Mouse (Mus musculus) forebrain, embryonic 14.5 days (tissue): ENCODE results near the gene Erc2. TPM values are rescaled to one million over a fixed set of nuclear protein-coding genes. Genes with fewer than 3 reads are reported as not detected.

Experiments
- ATAC-seq: fragments of 200-750 bp; cut with Nextera tagmentation; 2 replicates; pipeline ENCODE4 v1.8.0; 2017; ENCODE audit warnings: mild to moderate bottlenecking, moderate library complexity
- DNase-seq: peaks from one replicate; pipeline ENCODE4 v3.0.0-alpha.2; 2015; ENCODE audit warnings: low spot score
- H3K27ac ChIP-seq: fragments of 300-500 bp; sonication (generic); 2 replicates; pipeline ENCODE4 v1.5.1; 2014; ENCODE audit warnings: low read depth, mild to moderate bottlenecking, control low read depth, low read length, moderate library complexity
- H3K27me3 ChIP-seq: fragments of 300-500 bp; sonication (generic); replicated peaks from 2 replicates; pipeline ENCODE4 v1.6.1; 2014; ENCODE audit warnings: low read length, control low read depth, mixed read lengths; ENCODE audit not compliant: control insufficient read depth, insufficient read depth
- H3K36me3 ChIP-seq: fragments of 300-500 bp; sonication (generic); 2 replicates; pipeline ENCODE4 v1.6.1; 2014; ENCODE audit warnings: low read length, control low read depth; ENCODE audit not compliant: control insufficient read depth, insufficient read depth
- H3K4me1 ChIP-seq: fragments of 300-500 bp; sonication (generic); 2 replicates; pipeline ENCODE4 v1.6.1; 2014; ENCODE audit warnings: antibody characterized with exemption, low read length, control low read depth; ENCODE audit not compliant: control insufficient read depth, insufficient read depth
- H3K4me2 ChIP-seq: fragments of 300-500 bp; sonication (generic); 2 replicates; pipeline ENCODE4 v1.6.1; 2014; ENCODE audit warnings: mild to moderate bottlenecking, control low read depth, low read length
- H3K4me3 ChIP-seq: fragments of 300-500 bp; sonication (generic); 2 replicates; pipeline ENCODE4 v1.5.1; 2014; ENCODE audit warnings: low read depth, low read length, control low read depth
- H3K9ac ChIP-seq: fragments of 300-500 bp; sonication (generic); 2 replicates; pipeline ENCODE4 v1.6.1; 2014; ENCODE audit warnings: mild to moderate bottlenecking, low read length, control low read depth, moderate library complexity
- H3K9me3 ChIP-seq: fragments of 300-500 bp; sonication (generic); replicated peaks from 2 replicates; pipeline ENCODE4 v1.6.1; 2016; ENCODE audit warnings: low read length, control low read depth, mixed read lengths; ENCODE audit not compliant: control insufficient read depth
- WGBS: fragments of 180-500 bp; shearing (Covaris S2); extraction: QIAGEN DNeasy Blood & Tissue Kit; methylation state at CpG from one replicate; pipeline ENCODE4 v1.1.7; 2014; 5-methylcytosine and 5-hydroxymethylcytosine counted together
- polyA plus RNA-seq: library from polyadenylated mRNA; unstranded; fragments of >200 nt; fragmentation: Nextera tagmentation; extraction: Ambion mirVana; gene quantifications from 2 replicates; pipeline ENCODE4 v1.2.1, GENCODE M21; 2014

The Erc2 gene
- polyA plus RNA-seq, 1 experiment from 2014 or later, result 40.6 TPM

DNA sequence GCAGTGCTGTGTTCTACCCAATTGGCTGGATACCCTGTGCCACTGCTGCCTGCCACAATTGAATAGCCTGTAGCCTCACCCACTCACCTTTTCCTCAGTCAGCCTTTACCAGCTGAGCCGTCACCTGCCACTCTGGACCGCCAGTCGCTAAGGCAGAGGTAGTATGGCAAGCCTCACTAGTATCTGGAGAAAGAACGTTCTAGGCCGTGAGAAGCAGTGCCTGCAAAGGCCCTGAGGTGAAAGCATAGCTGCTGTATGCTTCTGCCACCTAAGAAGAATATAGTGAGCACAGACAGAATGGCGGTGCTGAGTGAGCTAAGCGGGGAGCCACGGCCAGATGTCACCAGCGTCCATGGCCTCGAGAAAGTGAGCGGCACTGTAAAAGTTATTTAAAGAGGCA lies 798.4 kb downstream of the Erc2 start:
- H3K27me3 ChIP-seq, result no peaks in the 10 kb centered on the region
- H3K9ac ChIP-seq, result no peak overlapping the region
- WGBS, result 87% methylated on average over 11 of the region's 11 CpGs
- no peaks in the 10 kb centered on the region for H3K9me3 ChIP-seq
- no peaks in the 10 kb centered on the region for H3K36me3 ChIP-seq
- H3K4me1 ChIP-seq, result peaks cover 12% of the 10 kb centered on the region
- H3K27ac ChIP-seq, result no peak overlapping the region
- no peak overlapping the region for H3K4me2 ChIP-seq
- ATAC-seq, result no peak
- H3K4me3 ChIP-seq, result no peak overlapping the region
- no peak for DNase-seq

DNA sequence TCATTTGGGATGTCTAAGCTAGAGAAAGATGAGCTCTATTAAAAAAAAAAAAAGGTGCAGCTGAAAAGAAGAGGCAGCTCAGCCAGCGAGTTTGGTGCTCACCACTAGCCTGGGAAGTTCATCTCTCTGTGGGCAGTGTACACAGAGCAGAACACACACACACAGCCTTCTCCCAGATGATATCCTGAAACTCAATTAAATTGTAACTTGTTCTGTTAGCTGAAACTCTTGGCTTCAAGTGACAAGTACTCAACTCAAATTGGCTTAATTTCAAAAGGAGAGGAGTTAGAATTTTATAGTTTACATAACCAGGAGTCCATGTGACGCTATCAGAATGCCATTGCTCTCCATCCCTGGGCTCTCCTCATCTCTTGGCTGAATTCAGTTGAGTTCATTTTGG lies 804.4 kb downstream of the Erc2 start:
- DNase-seq, result no peak
- no peaks in the 10 kb centered on the region for H3K27me3 ChIP-seq
- no peaks in the 10 kb centered on the region for H3K4me1 ChIP-seq
- no peak overlapping the region for H3K9ac ChIP-seq
- H3K9me3 ChIP-seq, result no peaks in the 10 kb centered on the region
- no peak overlapping the region for H3K27ac ChIP-seq
- WGBS, result 93% methylated on average over 2 of the region's 2 CpGs
- no peak overlapping the region for H3K4me3 ChIP-seq
- H3K4me2 ChIP-seq, result no peak overlapping the region
- ATAC-seq, result no peak
- no peaks in the 10 kb centered on the region for H3K36me3 ChIP-seq

GRCm38 (mm10) chr14:28431703-28432309 lies 809.6 kb downstream of the Erc2 start:
- Histone ChIP-seq H3K4me2 (no peak overlapping the region), H3K9ac (no peak overlapping the region), H3K36me3 (no peaks in the 10 kb centered on the region), H3K4me3 (no peak overlapping the region), H3K27ac (no peak overlapping the region), H3K9me3 (no peaks in the 10 kb centered on the region), H3K4me1 (no peaks in the 10 kb centered on the region), H3K27me3 (no peaks in the 10 kb centered on the region)
- no peak for ATAC-seq
- 88% methylated on average over 7 of the region's 7 CpGs for WGBS
- no peak for DNase-seq

GRCm38 (mm10) chr14:28434996-28435395 lies 812.8 kb downstream of the Erc2 start:
- 86% methylated on average over 7 of the region's 7 CpGs for WGBS
- Histone ChIP-seq H3K27me3 (no peaks in the 10 kb centered on the region), H3K9ac (no peak overlapping the region), H3K4me2 (no peak overlapping the region), H3K36me3 (no peaks in the 10 kb centered on the region), H3K4me3 (no peak overlapping the region), H3K27ac (no peak overlapping the region), H3K4me1 (no peaks in the 10 kb centered on the region), H3K9me3 (no peaks in the 10 kb centered on the region)
- no peak for DNase-seq
- ATAC-seq, result no peak

- Histone ChIP-seq H3K36me3 (no peaks in the 10 kb centered on the region), H3K4me2 (no peak overlapping the region), H3K4me3 (no peak overlapping the region), H3K27ac (no peak overlapping the region), H3K4me1 (no peaks in the 10 kb centered on the region), H3K9me3 (no peaks in the 10 kb centered on the region), H3K27me3 (0 out of 2 replicates have a peak, but pooled peaks cover 3% of the 10 kb centered on the region), H3K9ac (no peak overlapping the region)
- no peak for ATAC-seq
- DNase-seq, result no peak
- WGBS, result 88% methylated on average over 6 of the region's 6 CpGs
These were observed 816.9 kb downstream of the Erc2 start for GRCm38 (mm10) chr14:28439171-28439570.

GRCm38 (mm10) chr14:28441240-28441967 lies 819.2 kb downstream of the Erc2 start:
- DNase-seq (no peak), ATAC-seq (no peak)
- H3K4me2 ChIP-seq, result no peak overlapping the region
- 0 out of 2 replicates have a peak, but pooled peaks cover 3% of the 10 kb centered on the region for H3K27me3 ChIP-seq
- no peak overlapping the region for H3K4me3 ChIP-seq
- H3K27ac ChIP-seq, result no peak overlapping the region
- no peaks in the 10 kb centered on the region for H3K36me3 ChIP-seq
- no peaks in the 10 kb centered on the region for H3K4me1 ChIP-seq
- H3K9ac ChIP-seq, result no peak overlapping the region
- WGBS, result 18% methylated on average over 14 of the region's 14 CpGs
- no peaks in the 10 kb centered on the region for H3K9me3 ChIP-seq

DNA sequence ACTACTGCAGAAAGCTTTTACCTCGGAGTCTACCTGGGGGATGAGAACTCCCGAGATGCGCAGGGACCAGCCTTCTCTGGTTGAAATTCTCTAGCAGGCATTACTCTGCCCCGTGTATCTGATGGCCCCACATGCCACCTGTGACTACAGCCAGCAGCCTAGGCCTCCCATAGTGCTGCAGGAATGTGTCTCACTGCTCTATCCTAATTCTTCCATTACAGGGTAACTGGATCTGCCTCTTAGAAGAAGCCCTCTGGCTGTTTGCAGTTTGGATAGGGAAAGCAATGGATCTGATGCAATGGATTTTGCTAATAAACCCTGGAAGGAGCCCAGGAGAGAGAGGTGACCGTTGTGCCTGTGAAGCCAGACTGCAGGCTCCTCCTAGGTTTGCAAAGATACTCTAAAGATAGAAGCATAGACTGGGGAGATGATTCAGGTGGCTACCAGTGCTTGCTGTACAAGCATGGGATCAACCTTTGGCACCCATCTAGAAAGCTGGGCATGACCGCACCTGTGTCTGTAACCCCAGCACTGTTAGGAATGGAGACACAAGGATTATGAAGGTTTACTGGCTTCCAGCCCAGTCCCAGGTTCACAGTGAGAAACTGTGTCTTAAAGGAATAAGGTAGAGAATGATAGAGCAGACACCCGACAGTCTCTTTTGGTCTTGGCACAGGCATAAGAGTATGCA lies 821.2 kb downstream of the Erc2 start:
- H3K36me3 ChIP-seq, result no peaks in the 10 kb centered on the region
- no peak overlapping the region for H3K4me3 ChIP-seq
- H3K9ac ChIP-seq, result no peak overlapping the region
- H3K9me3 ChIP-seq, result no peaks in the 10 kb centered on the region
- H3K4me1 ChIP-seq, result no peaks in the 10 kb centered on the region
- 86% methylated on average over 7 of the region's 7 CpGs for WGBS
- no peak overlapping the region for H3K27ac ChIP-seq
- DNase-seq, result no peak
- H3K4me2 ChIP-seq, result no peak overlapping the region
- 0 out of 2 replicates have a peak, but pooled peaks cover 3% of the 10 kb centered on the region for H3K27me3 ChIP-seq
- ATAC-seq, result no peak

- Histone ChIP-seq H3K36me3 (no peaks in the 10 kb centered on the region), H3K9ac (no peak overlapping the region), H3K9me3 (no peaks in the 10 kb centered on the region), H3K27ac (no peak overlapping the region), H3K4me3 (no peak overlapping the region), H3K4me2 (no peak overlapping the region), H3K27me3 (0 out of 2 replicates have a peak, but pooled peaks cover 3% of the 10 kb centered on the region), H3K4me1 (peaks cover 2% of the 10 kb centered on the region; the same call in 1 of the 2 replicates)
- WGBS, result 75% methylated on average over 6 of the region's 6 CpGs
- ATAC-seq (no peak), DNase-seq (no peak)
These were observed 823.5 kb downstream of the Erc2 start for GRCm38 (mm10) chr14:28445737-28446136.

DNA sequence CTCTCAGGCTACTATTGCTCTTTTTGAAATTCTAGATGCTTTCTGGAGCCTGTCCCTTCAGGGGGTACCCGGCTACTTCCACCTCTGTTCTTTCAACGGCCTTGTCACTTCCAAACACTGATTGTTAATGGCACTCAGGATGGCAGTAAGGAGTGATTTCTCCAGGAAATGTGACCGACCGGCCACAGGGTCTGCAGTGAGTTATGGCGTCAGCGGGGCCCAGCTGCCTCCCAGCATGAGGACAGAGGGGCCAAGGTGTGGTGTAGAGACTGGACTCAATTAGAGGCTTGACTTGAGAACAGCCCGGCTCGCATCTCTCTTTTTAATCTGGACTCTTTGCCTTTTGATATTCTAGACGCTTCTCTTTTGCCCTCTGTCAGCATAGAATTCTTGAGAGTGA lies 829.5 kb downstream of the Erc2 start:
- no peaks in the 10 kb centered on the region for H3K36me3 ChIP-seq
- ATAC-seq, result no peak
- no peak overlapping the region for H3K9ac ChIP-seq
- WGBS, result 71% methylated on average over 9 of the region's 9 CpGs
- no peak overlapping the region for H3K27ac ChIP-seq
- H3K4me3 ChIP-seq, result no peak overlapping the region
- peaks cover 5% of the 10 kb centered on the region; the same call in 1 of the 2 replicates for H3K4me1 ChIP-seq
- H3K4me2 ChIP-seq, result no peak overlapping the region
- H3K27me3 ChIP-seq, result no peaks in the 10 kb centered on the region
- no peaks in the 10 kb centered on the region for H3K9me3 ChIP-seq
- DNase-seq, result no peak
